Mouse (Mus musculus) ovary, postnatal 10 days (tissue): ENCODE data around the gene Arl6ip5.
"Not testable (repeated sequence)": the region's sequence is repeated elsewhere in the genome, so short reads cannot be mapped to it uniquely, and the experiment has no call there.

Experiments used
- DNase-seq: peaks from one replicate; pipeline ENCODE4 v3.0.0; 2022; ENCODE audit warnings: low spot score

Arl6ip5 gene

DNA sequence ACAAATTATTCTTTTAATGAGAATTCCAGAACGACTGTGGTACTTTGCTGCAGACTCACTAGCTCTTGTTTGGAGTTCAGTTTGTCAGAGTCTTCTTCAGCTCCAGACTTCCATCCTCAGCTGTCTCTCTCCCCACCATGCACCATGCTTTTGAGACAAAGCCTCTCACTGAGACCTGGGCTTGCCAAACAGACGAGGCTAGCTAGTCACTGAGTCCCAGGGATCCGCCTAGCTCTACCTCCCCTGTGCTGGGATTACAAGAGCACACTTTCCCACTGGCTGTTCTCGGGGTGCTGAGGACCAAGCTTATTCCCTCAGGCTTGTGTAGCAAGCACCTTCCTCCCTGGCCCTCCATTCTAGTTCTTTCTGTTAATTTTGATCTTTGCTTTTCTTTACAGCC, 13.1 kb downstream of the Arl6ip5 start:
- no peak for DNase-seq

DNA sequence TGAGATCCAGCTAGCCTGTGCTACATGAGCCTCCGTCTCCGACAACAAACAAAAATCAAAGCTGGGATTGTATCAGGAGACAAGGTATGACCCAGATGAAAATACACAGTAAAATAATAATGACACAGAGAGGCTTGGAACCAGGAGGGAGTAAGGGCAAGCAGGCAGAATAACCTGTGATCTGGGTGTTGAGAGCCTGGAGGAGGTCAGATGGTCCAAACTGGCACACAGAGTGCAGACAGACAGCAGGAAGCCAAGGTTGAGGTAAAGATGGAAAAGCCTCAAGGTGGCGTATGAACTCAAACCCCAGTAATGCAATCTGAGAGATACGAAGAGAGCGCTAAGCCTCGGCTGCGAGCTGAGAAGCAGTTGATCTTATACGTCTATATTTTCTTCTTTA, 14.0 kb downstream of the Arl6ip5 start:
- no peak for DNase-seq

DNA sequence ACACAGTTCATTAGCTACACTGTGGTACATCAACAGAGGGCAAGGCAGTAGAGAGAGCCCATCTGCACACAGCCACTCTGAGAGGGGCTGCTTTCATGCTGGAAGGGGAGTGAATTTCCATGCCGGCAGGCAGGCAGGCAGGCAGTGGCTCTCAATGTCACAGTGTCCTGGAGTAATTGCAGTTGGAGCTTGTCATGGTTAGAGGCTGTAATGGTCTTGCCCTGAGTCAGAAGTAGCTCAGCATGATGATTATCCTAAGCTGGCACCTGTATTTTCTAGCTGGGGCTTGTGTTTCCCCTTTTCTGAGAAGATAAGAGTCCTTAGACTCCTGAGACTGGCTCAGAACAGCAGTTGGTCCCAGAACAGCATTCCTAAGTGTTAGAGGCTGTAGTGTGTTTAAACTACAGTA, 15.6 kb downstream of the Arl6ip5 start:
- DNase-seq, result no peak

DNA sequence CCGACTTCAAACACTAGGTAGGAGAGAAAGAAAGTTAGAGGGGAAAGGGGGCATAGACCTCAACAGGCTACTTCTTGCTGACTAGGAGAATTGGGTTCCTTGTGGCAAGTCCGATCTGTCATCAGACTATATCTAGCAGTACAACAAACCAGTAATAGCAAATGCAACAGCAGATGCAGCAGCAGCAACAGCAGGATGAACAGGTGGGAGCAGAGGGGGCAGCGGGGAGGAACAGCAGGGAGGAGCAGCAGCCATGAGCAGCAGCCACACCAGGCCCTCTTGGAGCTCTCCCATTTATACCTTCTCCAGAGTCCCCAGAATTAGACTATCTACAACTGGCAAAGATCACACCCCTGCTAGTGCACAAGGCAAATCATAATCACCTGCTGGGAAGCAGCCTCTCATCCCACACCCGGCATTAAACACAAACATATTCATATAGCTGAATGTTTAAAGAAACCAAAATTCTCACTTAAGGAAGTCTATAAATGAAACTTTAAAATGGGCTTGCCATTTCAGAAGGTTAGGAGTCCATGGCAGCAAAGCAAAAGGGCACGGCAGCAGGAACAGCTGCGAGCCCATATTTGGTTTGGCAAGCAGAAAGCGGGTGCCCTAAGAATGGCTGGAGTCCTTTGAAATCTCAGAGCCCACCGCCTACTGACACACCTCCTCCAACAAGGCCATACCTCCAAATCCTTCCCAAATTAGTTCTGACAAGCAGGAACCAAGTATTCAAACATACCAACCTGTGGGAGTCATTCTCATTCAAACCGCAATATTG, 16.8 kb downstream of the Arl6ip5 start:
- DNase-seq, result no peak

DNA sequence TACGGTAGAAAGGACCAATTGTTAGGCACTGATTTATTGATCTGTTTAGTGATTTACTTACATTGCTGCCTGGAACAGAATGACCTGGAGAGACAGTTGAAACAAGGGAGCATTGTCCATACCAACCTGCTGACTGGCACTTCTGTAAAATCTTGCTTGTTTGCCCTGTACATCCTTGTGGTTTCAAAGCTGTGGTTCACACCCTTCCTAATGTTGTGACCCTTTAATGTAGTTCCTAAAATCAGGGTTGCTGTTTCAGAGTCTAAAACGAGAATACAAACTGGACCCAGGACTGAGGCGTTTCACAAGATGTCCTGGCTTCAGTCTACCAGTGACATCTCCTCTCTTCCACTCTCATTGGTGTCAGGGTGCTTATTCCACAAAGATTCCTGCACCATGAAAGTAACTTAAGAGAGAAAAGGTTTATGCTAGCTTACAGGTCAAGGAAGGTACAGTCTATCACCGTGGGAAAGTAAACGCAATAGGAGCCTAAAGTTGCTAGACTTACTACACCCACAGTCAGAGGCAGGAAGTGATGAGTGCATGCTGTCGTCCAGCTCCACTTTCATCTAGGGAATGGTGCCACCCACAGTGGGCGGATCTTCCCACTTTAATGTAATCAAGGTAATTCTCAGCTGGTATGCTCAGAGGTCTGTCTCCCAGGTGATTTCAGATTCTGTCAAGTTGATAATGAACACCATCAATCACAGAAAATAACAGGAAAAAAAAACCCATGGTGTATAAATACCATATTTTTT, 24.6 kb downstream of the Arl6ip5 start:
- no peak for DNase-seq

DNA sequence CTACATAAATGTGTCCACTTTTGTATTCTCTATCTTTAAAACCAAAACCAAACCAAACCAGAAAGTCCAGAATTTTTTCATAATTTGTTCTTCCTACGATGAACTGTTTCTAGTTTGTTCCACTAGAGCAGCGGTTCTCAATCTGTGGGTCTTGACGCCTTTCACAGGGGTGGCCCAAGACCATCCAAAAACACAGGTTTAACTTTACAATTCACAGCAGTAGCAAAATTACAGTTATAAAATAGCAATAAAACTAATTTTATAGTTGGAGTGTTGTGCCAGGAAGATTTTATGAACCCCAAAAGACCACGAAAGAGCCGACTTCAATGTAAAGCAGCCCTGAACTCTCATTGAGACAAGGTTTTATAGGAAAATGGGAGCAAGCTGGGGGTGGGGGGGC, 25.6 kb downstream of the Arl6ip5 start:
- no peak for DNase-seq

DNA sequence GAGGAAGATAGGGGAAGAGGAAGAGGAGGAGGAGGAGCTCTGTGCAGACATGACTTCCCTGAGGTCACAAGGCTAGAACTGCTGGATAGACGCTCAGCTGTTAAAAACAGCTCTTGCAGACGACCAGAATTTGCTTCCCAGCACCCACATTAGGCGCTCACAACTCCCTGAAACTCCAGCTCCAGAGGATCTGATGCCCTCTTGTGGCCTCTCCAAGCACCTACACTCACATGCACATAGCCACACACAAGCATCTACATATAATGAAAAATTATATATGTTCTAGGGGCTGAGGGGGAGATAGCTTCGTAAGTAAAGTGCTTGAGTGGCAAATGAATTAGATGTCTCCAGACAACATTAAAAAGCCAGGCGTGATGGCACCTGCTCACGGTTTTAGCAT, 28.9 kb downstream of the Arl6ip5 start:
- no peak for DNase-seq

DNA sequence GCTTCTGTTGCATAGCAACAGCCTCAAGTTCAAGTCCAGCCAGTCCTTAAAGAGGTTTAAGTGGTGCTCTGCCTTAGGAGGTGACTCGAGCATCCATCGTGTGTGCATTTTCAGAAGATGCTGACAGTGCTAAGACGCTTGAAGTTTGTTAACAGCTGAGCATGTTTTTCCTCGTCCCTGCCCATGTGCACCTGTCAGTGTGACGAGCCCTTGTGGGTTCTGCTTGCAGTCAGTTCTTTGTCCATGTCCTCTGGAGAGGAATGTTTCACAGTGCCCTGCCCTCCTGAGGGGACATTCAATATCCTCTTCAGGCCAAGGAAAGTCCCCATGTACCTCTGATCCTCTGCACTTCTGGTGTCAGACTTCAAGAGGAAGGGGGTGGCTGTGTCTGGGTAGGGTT, 29.6 kb downstream of the Arl6ip5 start:
- DNase-seq, result no peak

DNA sequence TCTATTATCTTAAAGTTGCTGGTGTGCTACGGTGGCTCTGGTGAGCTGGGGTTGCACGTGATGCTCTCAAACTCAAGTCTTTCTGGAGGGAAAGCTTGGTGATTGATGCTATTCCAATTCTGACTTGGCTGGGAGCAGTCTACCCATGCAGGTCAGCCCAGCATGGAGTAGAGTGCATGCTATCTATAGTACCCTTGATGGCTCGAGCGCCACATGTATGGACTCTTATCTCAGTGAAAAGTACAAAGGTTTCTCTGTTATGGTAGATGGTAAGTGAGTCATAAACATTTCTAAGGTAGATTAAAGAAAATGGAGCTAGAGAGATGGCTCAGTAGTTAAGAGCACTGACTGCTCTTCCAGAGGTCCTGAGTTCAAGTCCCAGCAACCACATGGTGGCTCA, 32.0 kb downstream of the Arl6ip5 start:
- no peak for DNase-seq

DNA sequence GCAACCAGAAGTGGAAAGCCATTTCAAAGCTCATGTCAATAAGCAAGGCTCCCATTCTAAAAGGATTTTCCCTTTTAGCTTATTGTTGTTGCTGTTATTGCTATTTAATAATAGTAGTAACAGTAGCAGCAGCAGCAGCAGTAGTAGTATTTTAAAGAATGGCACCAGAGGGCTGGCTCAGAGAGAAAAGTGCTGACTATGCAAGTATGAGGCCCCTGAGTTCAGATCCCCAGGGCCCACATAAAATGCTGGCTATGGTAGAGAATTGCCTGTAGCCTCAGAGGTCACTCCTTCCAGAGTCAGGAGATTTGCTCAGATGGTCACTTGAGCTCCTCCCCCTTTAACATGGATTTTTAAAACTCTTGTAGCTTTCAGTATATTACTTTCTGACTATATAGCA, 34.7 kb downstream of the Arl6ip5 start:
- DNase-seq, result no peak

DNA sequence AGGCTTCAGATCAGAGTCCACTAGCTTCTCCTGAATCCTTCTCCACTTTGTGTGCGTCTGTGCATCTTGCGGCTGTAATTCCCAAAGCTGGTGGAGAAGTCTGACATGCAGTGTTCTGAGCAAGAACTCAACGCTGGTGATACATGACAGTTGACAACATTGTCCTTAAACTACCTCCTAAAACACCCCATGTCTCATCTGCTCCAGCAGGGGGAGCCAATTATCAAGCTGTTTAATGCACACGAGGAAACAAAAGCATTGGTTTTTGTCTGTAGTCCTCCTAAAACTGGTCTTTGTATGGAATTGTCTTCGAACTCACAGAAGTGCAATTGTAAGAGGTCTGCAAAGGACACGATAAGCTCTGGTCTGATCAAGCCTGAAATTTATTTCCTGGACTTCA, 40.5 kb downstream of the Arl6ip5 start:
- no peak for DNase-seq

DNA sequence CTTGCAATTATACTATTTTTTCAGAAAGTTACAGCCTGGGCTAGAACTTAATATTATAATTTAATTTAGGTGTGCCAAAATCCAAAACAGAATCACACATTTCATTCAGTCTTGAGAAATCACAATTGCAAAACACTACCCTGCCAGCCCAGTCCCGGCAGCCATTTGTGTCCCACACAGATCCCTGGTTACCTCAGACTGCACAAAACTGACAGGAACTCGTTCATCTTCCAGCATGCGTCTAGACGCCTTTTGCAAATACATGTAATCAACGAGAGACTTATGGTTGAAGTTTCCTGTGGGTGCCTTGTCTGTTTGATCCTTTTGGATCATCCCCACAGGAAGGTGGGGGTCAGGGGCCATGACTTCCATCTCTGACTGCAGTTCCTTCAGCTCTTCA, 41.6 kb downstream of the Arl6ip5 start:
- no peak for DNase-seq

DNA sequence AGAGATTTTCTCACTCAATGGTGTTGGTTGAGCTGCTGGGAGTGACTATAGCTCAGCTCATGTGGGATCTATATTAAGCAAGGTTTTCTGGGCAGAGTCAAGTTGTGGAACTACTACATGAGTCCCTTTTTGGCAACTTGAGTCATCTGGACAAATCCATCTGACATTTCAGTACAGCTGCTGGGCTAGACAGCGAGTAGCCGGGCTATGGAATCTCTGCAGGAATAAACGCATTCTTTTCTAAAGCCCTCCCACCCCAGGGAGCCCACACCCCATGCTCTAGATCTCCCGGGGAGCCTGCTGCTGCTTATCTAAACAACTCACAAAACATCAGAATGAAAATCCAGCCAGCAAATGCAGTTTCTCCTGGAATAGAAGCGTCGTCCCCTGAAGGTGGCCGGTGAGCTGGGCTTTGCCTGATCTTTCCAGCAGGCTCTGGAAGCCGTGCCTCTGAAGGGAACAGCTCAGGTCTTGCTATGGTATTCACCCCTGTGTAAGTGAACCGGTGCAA, 42.3 kb downstream of the Arl6ip5 start, which contains the start of gene Lmod3:
Lmod3 (minus strand) TSS at position 49 of the 511 bp plus-strand sequence.
- no peak for DNase-seq

DNA sequence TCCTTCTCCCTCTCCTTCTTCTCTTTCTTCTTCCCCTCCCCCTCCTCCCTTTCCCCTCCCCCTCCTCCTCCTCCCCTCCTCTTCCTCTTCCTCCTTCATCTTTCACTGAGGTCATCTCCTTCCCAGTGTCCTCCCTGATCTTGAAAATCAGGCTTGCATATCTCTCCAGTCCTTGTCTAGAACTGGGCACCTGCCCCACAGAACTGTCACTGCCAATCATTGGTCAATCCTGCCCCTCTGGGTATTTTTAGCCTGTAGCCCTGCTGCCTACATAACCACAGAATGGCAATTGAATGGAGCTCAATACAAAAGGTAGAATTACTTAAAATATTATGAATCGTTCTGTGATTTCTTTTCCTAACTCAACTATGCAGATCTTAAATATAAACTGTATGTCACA, 48.0 kb downstream of the Arl6ip5 start:
- DNase-seq, result no peak

DNA sequence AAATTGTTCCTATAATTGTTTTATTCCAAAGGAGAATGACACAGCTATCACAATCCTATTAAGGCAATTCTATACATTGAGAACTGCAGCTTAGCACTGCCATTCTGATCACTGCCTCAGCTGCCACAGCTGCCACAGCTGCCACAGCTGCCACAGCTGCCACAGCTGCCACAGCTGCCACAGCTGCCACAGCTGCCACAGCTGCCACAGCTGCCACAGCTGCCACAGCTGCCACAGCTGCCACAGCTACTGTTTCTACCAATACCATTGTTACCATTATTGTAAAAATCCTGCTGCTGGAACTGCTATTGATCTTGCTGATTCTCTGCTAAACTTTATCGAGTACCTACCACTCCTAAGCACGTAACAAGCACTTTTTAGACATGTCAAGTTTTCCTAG, 49.4 kb downstream of the Arl6ip5 start:
- DNase-seq, result not testable (repeated sequence)

DNA sequence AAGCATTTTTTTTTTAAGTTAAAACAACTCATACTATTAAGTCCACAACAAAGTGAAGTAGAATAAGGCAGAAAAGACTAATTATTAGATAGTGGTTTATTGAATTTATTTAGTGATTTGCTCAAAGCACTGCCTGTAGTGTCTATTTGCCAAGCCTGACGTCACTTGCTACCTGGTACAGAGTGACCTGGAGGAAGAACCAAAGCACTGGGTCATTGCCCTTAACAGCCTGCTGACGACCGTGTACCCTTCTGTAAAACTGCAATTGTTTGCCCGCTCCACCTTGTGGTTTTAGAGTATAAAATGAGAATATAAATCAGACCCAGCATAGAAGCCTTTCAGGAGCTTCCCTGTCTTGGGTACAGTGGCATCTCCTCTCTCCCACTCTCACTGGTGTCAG, 51.7 kb downstream of the Arl6ip5 start:
- DNase-seq, result no peak

DNA sequence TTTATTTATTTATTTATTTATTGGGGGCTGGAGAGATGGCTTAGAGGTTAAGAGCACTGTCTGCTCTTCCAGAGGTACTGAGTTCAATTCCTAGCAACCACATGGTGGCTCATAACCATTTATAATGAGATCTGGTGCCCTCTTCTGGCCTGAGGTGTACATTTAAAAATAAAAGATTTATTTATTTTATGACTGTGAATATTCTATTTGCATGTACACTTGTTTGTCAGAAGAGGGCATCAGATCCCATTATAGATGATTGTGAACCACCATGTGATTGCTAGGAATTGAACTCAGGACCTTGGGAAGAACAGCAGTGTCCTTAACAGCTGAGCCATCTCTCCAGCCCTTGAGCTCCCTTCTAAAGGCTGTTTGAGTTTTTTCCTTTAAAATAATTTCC, 53.3 kb downstream of the Arl6ip5 start:
- DNase-seq, result not testable (repeated sequence)

DNA sequence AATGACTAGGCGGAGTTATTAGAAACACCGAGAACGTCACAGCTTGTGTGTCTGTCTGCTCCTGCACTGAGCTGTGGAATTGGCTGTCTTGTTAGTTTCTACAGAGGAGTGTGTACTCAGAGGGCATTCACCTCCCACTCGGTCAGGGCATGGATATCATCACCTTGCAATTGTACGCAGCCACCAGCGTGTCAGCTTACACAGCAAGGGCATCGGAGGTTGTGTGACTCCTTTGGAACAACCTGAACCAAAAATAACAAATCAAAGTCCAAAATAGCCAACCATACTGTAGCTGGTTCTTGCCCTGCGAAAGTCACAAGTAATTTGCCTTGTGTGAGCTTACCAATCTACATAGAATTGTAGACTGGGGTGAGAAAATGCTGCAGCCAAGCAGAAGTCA, 54.8 kb downstream of the Arl6ip5 start:
- no peak for DNase-seq

DNA sequence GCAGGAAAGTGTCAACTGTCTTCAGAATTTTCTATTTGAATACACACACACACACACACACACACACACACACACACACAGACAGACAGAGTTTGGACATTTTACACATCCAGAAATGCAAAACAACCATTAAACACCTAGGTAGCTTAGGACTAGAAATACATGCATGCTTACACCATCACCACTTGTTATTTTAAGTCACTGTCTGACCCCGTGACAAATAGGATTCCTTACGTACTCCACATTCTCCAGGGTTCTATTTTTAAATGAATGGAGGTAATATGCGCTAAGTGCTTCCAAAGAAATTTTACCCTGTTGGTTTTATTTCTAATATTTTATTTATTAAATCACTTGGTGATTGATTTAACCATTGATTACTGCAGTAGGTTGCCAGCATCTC, 55.2 kb downstream of the Arl6ip5 start:
- DNase-seq, result no peak

DNA sequence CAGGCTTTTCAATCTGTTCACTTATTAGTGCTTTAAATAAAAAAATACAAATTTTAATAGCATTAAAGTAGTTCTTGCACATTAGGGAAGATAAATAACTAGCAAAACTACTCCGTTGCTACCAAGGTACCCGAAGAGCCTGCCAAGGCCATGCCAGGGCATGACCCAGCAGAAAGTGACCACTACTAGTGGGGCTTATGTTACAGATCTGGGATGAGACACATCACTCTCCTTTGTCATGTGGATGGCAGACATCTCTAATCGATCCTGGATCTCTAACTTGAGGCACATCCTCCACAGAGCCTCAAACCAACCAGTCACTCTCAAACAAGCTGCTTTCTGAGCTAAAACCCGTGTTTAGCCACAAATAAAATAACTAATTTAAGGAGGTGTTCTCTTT, 56.2 kb downstream of the Arl6ip5 start:
- no peak for DNase-seq

DNA sequence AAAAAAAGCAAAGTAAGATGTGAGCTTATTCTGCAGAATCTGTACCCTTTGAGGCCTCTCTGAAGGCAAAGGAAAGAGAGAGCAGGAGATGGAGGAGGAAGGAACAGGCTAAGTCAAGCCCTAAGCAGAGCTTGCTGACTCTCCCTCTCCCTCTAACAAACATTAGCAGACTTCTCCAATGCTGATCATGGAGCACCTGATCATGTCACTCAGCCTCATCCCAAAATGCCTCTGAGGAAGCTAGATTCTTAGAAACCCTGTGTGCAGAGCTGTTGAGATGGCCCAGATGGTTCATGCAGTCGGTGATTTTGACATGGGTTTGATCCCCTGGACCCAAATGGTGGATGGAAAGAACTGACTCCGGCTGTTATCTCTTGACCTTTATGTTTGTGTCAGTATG, 56.6 kb downstream of the Arl6ip5 start:
- DNase-seq, result no peak

DNA sequence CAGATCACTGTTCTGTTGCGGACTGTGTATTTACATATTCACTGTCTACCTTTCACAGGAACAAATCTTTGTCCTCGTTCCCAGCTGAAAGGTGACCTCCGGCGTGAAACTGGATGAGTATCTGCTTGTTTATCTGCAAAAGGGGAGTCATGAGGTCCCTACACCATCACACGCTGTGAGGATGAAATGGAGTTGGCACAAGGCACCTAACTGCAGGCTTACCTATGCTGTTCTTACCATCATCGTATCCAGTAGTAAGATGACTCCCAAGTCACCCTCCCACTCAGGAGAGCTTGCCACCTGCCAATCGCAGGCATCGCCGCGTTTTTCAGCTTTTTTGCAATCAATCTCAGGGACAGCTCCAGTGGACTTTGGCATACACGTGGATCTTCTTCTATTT, 59.1 kb downstream of the Arl6ip5 start:
- no peak for DNase-seq

DNA sequence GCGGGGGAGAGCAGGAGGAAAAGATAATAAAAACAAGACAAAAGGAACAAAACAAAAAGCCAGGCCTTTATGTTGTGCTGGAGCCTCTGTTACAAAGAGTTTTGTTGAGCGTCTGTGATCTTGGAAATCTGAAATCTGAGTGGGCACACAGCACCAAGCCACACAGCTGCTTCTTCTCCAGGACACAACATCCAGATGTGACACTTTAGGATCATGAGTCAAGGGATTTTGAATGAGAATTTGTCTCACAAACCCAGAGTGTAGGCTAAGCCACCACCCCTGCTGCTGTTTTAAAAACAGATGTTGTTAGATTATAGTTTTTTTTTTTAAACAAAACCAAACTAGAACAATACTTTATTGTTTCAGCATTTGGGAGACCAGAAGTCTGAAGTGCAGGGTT, 61.9 kb downstream of the Arl6ip5 start:
- DNase-seq, result no peak
